Mouse (Mus musculus): ENCODE data around the gene Heatr6. TPM values are rescaled to one million over a fixed set of nuclear protein-coding genes. Genes with fewer than 3 reads are reported as not detected.
A peak's percentile ranks its signal among the peaks of the same experiment; 100 is the strongest.

Gene Heatr6
- polyA plus RNA-seq, 1 experiment from 2014 or later = 29.7 TPM

- Histone ChIP-seq H3K36me3 (ENCODE audit: control insufficient read depth, insufficient read depth, low read length) (no peaks in the 10 kb centered on the region), H3K4me3 (ENCODE audit: low read depth, low read length) (no peak overlapping the region), H3K27ac (ENCODE audit: low read depth, low read length) (no peak overlapping the region), H3K27me3 (ENCODE audit: control insufficient read depth, insufficient read depth, low read length) (no peaks in the 10 kb centered on the region), H3K4me1 (ENCODE audit: control insufficient read depth, insufficient read depth, low read length) (no peaks in the 10 kb centered on the region), H3K9me3 (ENCODE audit: control insufficient read depth, low read length) (no peaks in the 10 kb centered on the region), H3K4me2 (ENCODE audit: low read depth) (no peak overlapping the region), H3K9ac (ENCODE audit: low read length) (no peak overlapping the region)
- 81% methylated on average over 8 of the region's 8 CpGs for WGBS
- DNase-seq (ENCODE audit: low spot score) = no peak
- no peak for ATAC-seq (ENCODE audit: insufficient read depth, low FRiP score, low TSS enrichment)
Measured at GRCm38 (mm10) chr11:83828553-83829142, 75.2 kb downstream of the Heatr6 start.

GRCm38 (mm10) chr11:83832389-83832788, 78.9 kb downstream of the Heatr6 start:
- Histone ChIP-seq H3K4me1 (ENCODE audit: control insufficient read depth, insufficient read depth, low read length) (no peaks in the 10 kb centered on the region), H3K9me3 (ENCODE audit: control insufficient read depth, low read length) (no peaks in the 10 kb centered on the region), H3K9ac (ENCODE audit: low read length) (no peak overlapping the region), H3K27ac (ENCODE audit: low read depth, low read length) (no peak overlapping the region), H3K4me3 (ENCODE audit: low read depth, low read length) (no peak overlapping the region), H3K36me3 (ENCODE audit: control insufficient read depth, insufficient read depth, low read length) (no peaks in the 10 kb centered on the region), H3K27me3 (ENCODE audit: control insufficient read depth, insufficient read depth, low read length) (no peaks in the 10 kb centered on the region), H3K4me2 (ENCODE audit: low read depth) (no peak overlapping the region)
- WGBS = 47% methylated on average over 8 of the region's 8 CpGs
- ATAC-seq (ENCODE audit: insufficient read depth, low FRiP score, low TSS enrichment) = no peak
- peak; percentile 51 for DNase-seq (ENCODE audit: low spot score)

Other genes starting within 250 kb of the Heatr6 start
- gene Heatr9, start 231.5 kb upstream of the Heatr6 start, polyA plus RNA-seq (2014; fragmentation: Nextera tagmentation; extraction: Ambion mirVana) = not detected in 2 replicates
- not detected in 2 replicates for gene Ccl5, start 223.2 kb upstream of the Heatr6 start, polyA plus RNA-seq (2014; fragmentation: Nextera tagmentation; extraction: Ambion mirVana)
- 0.88 and 3.2 TPM in 2 replicates for gene Ccl9, start 175.1 kb upstream of the Heatr6 start, polyA plus RNA-seq (2014; fragmentation: Nextera tagmentation; extraction: Ambion mirVana)
- 1.3 and 2.5 TPM in 2 replicates for gene Ccl6, start 160.6 kb upstream of the Heatr6 start, polyA plus RNA-seq (2014; fragmentation: Nextera tagmentation; extraction: Ambion mirVana)
- not detected in 2 replicates for gene Rpl9-ps1, start 108.1 kb upstream of the Heatr6 start, polyA plus RNA-seq (2014; fragmentation: Nextera tagmentation; extraction: Ambion mirVana)
- 0.95 and 1.0 TPM in 2 replicates for gene Ccl3, start 104.3 kb upstream of the Heatr6 start, polyA plus RNA-seq (2014; fragmentation: Nextera tagmentation; extraction: Ambion mirVana)
- gene Ccl4, start 91.1 kb upstream of the Heatr6 start, polyA plus RNA-seq (2014; fragmentation: Nextera tagmentation; extraction: Ambion mirVana) = 0.37 and 1.1 TPM in 2 replicates
- 1.0 TPM in 1 of 2 replicates, not detected in the other for gene Wfdc17, start 49.7 kb upstream of the Heatr6 start, polyA plus RNA-seq (2014; fragmentation: Nextera tagmentation; extraction: Ambion mirVana)
- gene Wfdc18, start 44.7 kb upstream of the Heatr6 start, polyA plus RNA-seq (2014; fragmentation: Nextera tagmentation; extraction: Ambion mirVana) = not detected in 2 replicates
- gene Wfdc21, start 6.8 kb upstream of the Heatr6 start, polyA plus RNA-seq (2014; fragmentation: Nextera tagmentation; extraction: Ambion mirVana) = not detected in 2 replicates
- 0.09 and 0.28 TPM in 2 replicates for gene Hnf1b, start 96.4 kb downstream of the Heatr6 start, polyA plus RNA-seq (2014; fragmentation: Nextera tagmentation; extraction: Ambion mirVana)
- 45.6 and 48.3 TPM in 2 replicates for gene Ddx52, start 188.4 kb downstream of the Heatr6 start, polyA plus RNA-seq (2014; fragmentation: Nextera tagmentation; extraction: Ambion mirVana)
- 18.6 and 20.1 TPM in 2 replicates for gene Synrg, start 210.7 kb downstream of the Heatr6 start, polyA plus RNA-seq (2014; fragmentation: Nextera tagmentation; extraction: Ambion mirVana)

Measured in neural tube, embryonic 11.5 days (tissue).